Comparison of ENCODE assay signal across 9 mouse cellular contexts in genomic region chr12:83502190-83502589, GRCm38 (mm10). TPM values are rescaled to one million over a fixed set of nuclear protein-coding genes. Genes with fewer than 3 reads are reported as not detected.
DNase-seq lines count a peak whose midpoint lies in the region; ATAC-seq and TF ChIP-seq lines count a peak whose summit lies in the region.
"Had no signal": no experiment of that assay in that cellular context is flagged by ENCODE, and none has a peak within 500 bp of the region (broad histone marks: within the 10 kb centered on the region; RNA-seq: fewer than 3 reads in every experiment).

No protein-coding gene starts in this region.

- no peak overlapping the region for H3K27ac ChIP-seq in intestine, embryonic 14.5 days (ENCODE audit: low read depth)
- H3K27ac ChIP-seq in intestine, embryonic 15.5 days: no peak overlapping the region
- H3K27ac ChIP-seq in heart, adult 2 months: no peak overlapping the region
- H3K27ac ChIP-seq: limb, embryonic 15.5 days had no signal

- no peaks in the 10 kb centered on the region for H3K79me2 ChIP-seq in heart, adult 2 months (replicated peaks; ENCODE audit: control insufficient read depth, insufficient read depth, low read length)

- no peak overlapping the region for H3K9ac ChIP-seq in intestine, embryonic 14.5 days (ENCODE audit: low read length)
- no peak overlapping the region for H3K9ac ChIP-seq in intestine, embryonic 15.5 days
- no peak overlapping the region for H3K9ac ChIP-seq in heart, adult 2 months (ENCODE audit: low read depth, low read length)
- H3K9ac ChIP-seq: limb, embryonic 15.5 days had no signal

- DNase-seq in intestine, embryonic 14.5 days (ENCODE audit: low spot score): peak; percentile 75
- DNase-seq in ES-CJ7 (ENCODE audit: low read depth, low spot score): peak; percentile 80
- DNase-seq in cerebellum, adult 9-10 months: peak; percentile 85
- DNase-seq in heart, adult 2 months: peak; percentile 39 to 43
- DNase-seq in layer of hippocampus, postnatal 10 days (ENCODE audit: low spot score in 2 of 2): peak; percentile 72 to 77
- peak; percentile 72 for DNase-seq in lung, postnatal 25 days (ENCODE audit: low spot score)
- DNase-seq in spleen, postnatal 4 days (ENCODE audit: low spot score in 2 of 2): peak; percentile 56 to 76

- no peaks in the 10 kb centered on the region for H3K9me3 ChIP-seq in intestine, embryonic 14.5 days (ENCODE audit: control insufficient read depth, low read length)
- H3K9me3 ChIP-seq in intestine, embryonic 15.5 days: no peaks in the 10 kb centered on the region
- H3K9me3 ChIP-seq: limb, embryonic 15.5 days had no signal

- TF ChIP-seq EP300 in heart, adult 2 months (IDR thresholded peaks at IDR 0.05; ENCODE audit: insufficient read depth, low read depth, low read length): 0 out of 2 replicates have a peak, but pooled peaks have one; percentile 58

- H3K4me2 ChIP-seq in intestine, embryonic 14.5 days (ENCODE audit: low read length): no peak overlapping the region
- H3K4me2 ChIP-seq in intestine, embryonic 15.5 days (replicated peaks): no peak overlapping the region
- H3K4me2 ChIP-seq: limb, embryonic 15.5 days had no signal

- peak; percentile 97; the same call in 1 of the 2 replicates for TF ChIP-seq CTCF in heart, adult 2 months (IDR thresholded peaks at IDR 0.05)

- H3K4me3 ChIP-seq in intestine, embryonic 14.5 days (ENCODE audit: low read depth, low read length): no peak overlapping the region
- no peak overlapping the region for H3K4me3 ChIP-seq in intestine, embryonic 15.5 days (replicated peaks)
- no peak overlapping the region for H3K4me3 ChIP-seq in heart, adult 2 months
- H3K4me3 ChIP-seq: limb, embryonic 15.5 days had no signal

- 6% methylated on average over 9 of the region's 9 CpGs for WGBS in intestine, embryonic 14.5 days
- 4% methylated on average over 9 of the region's 9 CpGs for WGBS in intestine, embryonic 15.5 days
- 5% methylated on average over 9 of the region's 9 CpGs for WGBS in heart, adult 2 months

- H3K27me3 ChIP-seq in intestine, embryonic 14.5 days (replicated peaks; ENCODE audit: control insufficient read depth, insufficient read depth, low read length): no peaks in the 10 kb centered on the region
- no peaks in the 10 kb centered on the region for H3K27me3 ChIP-seq in intestine, embryonic 15.5 days (replicated peaks)
- no peaks in the 10 kb centered on the region for H3K27me3 ChIP-seq in heart, adult 2 months (ENCODE audit: control insufficient read depth, insufficient read depth, low read length)
- H3K27me3 ChIP-seq: limb, embryonic 15.5 days had no signal

- intact Hi-C loops in heart, adult 2 months (cut with DNase I): loop anchor here (1.0 to 5.0 kb wide), 4 partner anchors 135 to 430 kb away; no protein-coding TSS in a partner anchor

- H3K4me1 ChIP-seq in intestine, embryonic 14.5 days (replicated peaks; ENCODE audit: control insufficient read depth, insufficient read depth, low read length): no peaks in the 10 kb centered on the region
- no peaks in the 10 kb centered on the region for H3K4me1 ChIP-seq in intestine, embryonic 15.5 days (replicated peaks)
- no peaks in the 10 kb centered on the region; the same call in 1 of the 2 replicates for H3K4me1 ChIP-seq in heart, adult 2 months (ENCODE audit: control insufficient read depth, insufficient read depth, low read length)
- H3K4me1 ChIP-seq: limb, embryonic 15.5 days had no signal

- no peak for TF ChIP-seq POLR2A in heart, adult 2 months (IDR thresholded peaks at IDR 0.05; ENCODE audit: insufficient read depth, low read depth, low read length)

- peak; percentile 46 for ATAC-seq in intestine, embryonic 14.5 days (replicated peaks; ENCODE audit: low FRiP score, low TSS enrichment, low read depth)
- ATAC-seq in intestine, embryonic 15.5 days: no peak

- no peaks in the 10 kb centered on the region for H3K36me3 ChIP-seq in intestine, embryonic 14.5 days (ENCODE audit: control insufficient read depth, insufficient read depth, low read length)
- H3K36me3 ChIP-seq in intestine, embryonic 15.5 days: no peaks in the 10 kb centered on the region
- no peaks in the 10 kb centered on the region for H3K36me3 ChIP-seq in heart, adult 2 months (ENCODE audit: control insufficient read depth, insufficient read depth, low read length)
- H3K36me3 ChIP-seq: limb, embryonic 15.5 days had no signal

RNA-seq across cellular contexts. Expression of gene Dpf3, which starts 14.7 kb away (rescaled TPM):
- polyA plus RNA-seq in intestine, embryonic 14.5 days (2014; fragmentation: Nextera tagmentation; extraction: Ambion mirVana): 8.7 and 9.2 TPM in 2 replicates
- 8.6 TPM in 2 replicates for polyA plus RNA-seq in intestine, embryonic 15.5 days (2015; fragmentation: Nextera tagmentation; extraction: Ambion mirVana)
- total RNA-seq in heart, adult 2 months (2021): 10 to 100 TPM; 16.6 to 18.8 TPM
- polyA plus RNA-seq in heart, adult 2 months (2012; rRNA removed): 9.1 and 9.7 TPM in 2 replicates
- 10 to 100 TPM; 22.2 to 26.6 TPM for total RNA-seq in layer of hippocampus, postnatal 10 days (2021)

RNA-seq across cellular contexts. Expression of gene Dcaf4, which starts 18.1 kb away (rescaled TPM):
- 31.5 and 33.2 TPM in 2 replicates for polyA plus RNA-seq in intestine, embryonic 14.5 days (2014; fragmentation: Nextera tagmentation; extraction: Ambion mirVana)
- 26.1 and 27.3 TPM in 2 replicates for polyA plus RNA-seq in intestine, embryonic 15.5 days (2015; fragmentation: Nextera tagmentation; extraction: Ambion mirVana)
- total RNA-seq in heart, adult 2 months (2021): 10 to 100 TPM; 11.9 to 13.6 TPM
- 17.2 and 26.1 TPM in 2 replicates for polyA plus RNA-seq in heart, adult 2 months (2012; rRNA removed)
- total RNA-seq in layer of hippocampus, postnatal 10 days (2021): 10 to 100 TPM; 28.8 to 36.3 TPM
